Mouse (Mus musculus) left cerebral cortex, adult 9 months (tissue): ENCODE data around the gene Fas.

Experiments
- DNase-seq, 2 experiments: peaks; one replicate each; pipeline ENCODE4 v3.0.0; 2022; ENCODE audit warnings: low spot score in 2 of 2

Gene Fas

DNA sequence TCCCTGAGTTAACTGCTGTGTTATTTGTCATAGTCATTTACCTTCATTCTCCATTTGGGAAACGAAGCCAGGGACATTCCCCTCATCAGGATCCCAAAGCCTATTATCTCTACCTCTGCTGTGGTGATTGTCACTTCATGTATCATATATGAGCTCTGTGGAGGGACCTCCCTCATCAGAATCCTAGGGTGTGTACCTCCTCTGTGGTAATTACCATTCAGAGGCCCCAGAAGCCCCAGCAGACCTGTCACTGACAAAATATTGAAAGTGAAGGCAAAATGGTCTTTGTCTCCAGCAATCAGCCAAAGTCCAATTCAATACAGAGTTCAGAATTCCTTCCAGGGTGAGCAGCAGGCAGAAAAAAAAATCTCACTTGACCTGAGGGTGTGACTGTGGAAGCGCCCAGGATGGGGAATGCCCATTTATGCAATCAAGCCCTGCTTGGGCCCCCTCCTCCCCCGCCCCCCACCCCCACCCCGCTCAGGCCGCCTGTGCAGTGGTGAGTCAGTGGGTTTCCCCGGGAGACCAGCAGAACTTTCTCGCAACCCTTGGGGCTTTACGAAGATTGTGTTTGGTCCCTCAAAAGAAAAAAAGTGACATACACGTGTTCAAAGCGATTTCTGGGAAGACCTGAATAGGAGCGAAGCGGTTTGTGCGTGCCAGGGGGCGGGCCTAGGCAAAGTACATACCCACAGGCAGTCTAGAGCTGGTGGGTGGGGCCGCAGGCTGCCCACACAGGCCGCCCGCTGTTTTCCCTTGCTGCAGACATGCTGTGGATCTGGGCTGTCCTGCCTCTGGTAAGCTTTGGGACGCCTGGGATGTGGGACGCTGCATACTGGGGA is at the start of gene Fas:
Gene Fas (plus strand): TSS at position 719 of the 842 bp plus-strand sequence.
- peak in 1 of 2 experiments; percentile 6 for DNase-seq

DNA sequence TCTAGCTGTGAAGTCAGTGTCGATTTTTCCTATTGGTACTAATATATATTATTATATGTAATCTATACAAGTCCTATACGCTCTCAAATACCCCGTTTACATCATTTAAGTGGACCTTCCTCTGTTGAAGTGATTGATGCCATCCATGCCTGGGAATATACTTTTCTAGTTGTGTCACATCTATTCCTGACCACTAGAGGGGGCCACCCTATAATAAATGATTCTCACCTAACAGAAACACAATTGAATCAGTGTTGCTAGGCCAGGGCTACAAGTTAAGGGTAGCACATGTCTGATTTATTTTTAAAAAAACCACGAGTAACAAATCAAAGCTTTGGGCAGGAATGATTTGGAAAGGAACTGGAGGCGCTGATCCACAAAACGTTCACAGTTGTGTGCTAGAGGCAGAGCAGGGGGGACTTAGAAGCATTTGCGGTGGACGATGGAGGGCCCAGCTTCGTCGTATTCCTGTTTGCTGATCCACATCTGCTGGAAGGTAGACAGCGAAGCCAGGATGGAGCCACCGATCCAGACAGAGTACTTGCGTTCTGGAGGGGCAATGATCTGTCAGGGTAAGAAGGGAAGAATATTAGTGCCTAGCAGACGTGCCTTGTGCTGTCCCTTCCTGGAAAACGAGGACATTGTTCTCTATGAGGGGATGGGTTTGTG is 49.1 kb upstream of the Fas start:
- no peak for DNase-seq

DNA sequence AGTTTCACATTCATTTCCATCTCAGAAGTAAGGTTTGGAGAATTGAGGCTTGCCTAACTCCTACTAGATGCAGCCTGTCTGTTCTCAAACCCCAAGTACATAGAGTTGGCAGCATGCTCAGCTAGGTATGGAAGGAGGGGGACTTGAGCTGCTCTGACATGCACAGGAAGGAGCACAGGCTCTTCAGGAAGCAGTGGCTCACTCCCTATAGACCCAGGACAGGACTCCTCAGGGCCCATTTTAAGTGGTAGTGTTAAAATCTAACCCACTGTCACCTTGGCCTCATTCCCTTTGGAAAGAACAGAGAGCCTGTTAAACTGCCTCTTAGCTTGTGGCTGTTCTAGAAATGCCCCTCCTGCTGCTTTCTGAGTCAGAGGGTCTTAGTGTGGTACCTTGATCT is 47.5 kb upstream of the Fas start:
- DNase-seq: no peak

DNA sequence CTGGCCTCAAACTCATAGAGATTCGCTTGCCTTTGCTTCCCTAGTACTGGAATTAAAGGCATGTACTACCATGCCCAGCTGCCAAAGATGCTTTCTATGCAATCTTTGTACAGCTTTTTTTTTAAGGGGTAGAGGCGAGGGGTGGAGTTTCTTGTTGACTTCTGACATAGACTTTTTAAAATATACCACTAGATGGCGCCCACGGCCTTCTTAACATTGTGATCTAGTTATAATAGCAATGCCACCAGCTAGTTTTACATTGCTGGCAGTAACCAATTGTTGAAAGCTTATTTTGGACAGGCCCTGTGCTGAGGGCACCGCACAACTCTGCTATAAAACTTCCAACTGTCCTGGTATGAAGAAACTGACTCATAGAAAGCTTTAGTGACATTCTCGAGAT is 46.4 kb upstream of the Fas start:
- peak in 1 of 2 experiments; percentile 61 for DNase-seq

DNA sequence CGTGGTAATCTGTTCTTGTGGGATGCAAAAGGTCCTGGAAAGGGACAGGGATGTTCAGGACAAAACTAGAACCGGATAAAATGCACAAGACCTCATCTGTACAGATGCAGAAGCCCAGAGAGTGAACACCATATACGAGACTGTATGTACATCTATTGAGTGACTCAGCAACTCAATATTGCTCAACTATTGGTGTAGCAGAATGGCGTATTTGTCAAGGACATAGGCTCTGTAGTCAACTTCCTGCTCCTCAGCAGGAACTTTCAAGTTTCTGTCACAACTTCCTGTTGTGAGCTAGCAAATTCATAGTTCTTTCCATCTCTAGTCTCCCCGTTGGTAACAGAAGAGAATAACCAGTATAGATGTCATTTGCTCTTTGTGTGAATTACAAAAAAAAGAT is 41.9 kb upstream of the Fas start:
- no peak for DNase-seq

DNA sequence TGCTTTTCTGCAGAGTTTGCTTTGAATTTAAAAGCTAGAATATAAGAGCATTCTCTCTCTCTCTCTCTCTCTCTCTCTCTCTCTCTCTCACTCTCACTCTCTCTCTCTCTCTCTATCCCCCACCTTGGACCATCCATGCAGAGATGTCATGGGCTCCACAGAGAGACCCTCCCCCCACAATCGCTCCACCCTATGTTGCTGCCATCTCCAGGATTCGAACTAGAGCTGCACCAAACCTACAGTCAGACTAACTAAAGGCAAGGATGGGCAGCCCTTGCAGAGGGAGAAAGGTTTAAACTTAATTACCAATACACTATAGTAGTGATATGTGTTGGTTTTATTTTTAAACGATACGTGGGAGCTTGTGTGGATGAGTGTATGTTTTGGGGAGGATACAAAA is 39.8 kb upstream of the Fas start:
- no peak for DNase-seq

DNA sequence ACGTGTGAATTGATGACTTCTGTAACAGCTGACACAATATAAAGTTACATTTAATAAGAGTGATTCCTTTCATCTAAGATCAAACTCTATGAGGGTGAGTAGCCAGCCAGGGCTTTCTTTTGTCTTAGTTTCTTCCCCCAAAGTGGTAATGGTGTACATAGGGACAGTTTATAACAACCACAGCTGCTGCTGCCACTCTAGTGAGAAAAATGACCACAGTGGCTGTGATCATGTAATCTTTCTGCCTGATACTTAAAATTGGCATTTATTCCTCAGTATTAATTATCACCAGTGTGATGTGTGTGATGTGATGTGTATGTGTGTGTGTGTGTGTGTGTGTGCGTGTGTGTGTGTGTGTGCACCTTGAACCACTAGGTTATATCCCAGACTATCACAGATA is 38.6 kb upstream of the Fas start:
- DNase-seq: no peak

DNA sequence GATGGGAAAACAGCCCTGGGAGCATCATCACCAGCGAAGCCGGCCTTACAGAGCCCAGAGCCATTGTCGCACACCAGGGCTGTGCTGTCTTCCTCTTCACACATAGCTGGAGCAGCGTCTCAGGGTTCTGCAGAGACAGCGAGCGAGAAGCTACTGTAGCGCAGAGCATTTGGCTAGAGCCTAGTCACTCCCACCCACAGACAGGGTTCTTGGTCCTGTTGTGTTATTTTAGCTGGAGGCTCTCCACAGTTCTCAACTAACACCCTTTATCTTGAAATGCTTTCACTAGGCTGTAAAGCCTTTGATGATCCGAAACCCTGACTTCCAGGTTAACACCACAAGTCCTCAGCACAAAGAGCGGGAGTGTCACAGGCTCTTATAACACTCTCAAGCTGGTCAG is 38.0 kb upstream of the Fas start:
- no peak for DNase-seq

DNA sequence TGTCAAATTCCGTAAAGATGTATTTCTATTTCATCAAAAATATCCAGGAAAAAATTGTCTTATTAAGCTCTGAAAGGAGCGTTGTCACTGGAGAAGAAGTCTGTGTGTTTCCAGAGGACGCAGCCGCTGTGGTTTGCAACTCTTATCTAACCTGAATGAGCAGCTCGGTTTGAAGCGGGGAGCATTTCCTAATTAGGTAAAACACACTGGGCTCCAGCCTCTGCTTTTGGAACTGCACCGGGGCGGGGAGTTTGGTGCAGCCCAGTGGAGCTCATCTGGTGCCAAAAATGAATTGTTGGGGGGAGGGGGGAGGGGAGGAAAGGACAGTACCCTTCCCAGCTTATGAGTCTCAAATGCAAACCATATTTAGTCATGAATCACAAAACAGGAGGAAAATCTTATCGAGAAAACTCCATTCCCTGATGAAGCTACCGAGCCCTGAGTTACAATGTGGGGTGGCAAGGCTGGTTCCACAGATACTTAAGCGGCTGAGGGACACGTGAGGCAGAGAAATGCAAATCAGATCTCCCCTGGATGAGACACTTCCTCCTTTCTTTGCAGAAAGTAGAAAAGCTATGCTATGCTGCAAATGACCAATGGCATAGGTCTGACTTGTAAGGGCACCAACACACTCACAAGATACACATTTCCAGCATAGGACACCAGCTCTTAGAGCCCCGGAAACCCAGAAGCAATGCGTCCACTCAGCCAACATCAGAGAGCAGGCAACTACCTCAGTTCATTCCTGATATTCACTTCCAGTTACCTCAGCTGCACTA is 36.2 kb upstream of the Fas start:
- no peak for DNase-seq

DNA sequence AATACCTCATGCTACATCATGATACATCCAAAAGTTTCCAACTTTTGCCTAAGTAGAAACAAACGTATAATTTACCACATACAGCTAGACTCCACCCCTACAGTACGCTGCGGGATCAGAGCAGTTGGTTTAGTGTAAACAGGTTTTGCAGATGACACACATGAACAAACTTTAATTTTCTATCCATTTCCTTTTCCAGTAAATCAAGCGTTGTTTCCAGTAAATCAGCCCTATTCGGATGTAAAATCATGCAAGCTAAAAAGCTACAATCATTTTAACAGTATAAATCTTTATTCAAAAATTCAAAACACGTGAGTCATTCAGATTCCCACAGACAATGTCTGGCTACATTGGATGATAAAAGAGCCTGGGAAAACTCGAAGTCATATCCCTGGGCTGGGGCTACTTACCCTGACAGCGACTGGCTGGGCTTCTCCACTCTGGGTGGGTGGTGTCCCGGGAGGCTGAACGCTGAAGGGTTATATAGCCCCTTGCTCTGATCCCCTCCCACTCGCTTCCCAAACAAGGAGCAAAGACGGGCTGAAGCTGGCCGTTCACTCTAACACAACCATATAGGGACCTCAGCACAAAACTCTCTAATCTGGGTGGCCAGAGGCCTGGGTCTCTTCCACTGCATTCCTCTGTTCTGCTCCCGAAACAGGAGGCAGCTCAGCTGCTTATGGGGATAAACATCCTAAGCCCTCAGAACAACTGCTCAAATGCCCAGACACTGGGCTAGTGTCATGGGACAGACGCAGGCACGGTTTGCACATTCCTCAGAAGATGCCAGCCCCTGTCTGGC is 35.4 kb upstream of the Fas start, which contains the start of gene Acta2:
Gene Acta2 (minus strand): TSS at position 711 of the 802 bp plus-strand sequence.
- no peak for DNase-seq

DNA sequence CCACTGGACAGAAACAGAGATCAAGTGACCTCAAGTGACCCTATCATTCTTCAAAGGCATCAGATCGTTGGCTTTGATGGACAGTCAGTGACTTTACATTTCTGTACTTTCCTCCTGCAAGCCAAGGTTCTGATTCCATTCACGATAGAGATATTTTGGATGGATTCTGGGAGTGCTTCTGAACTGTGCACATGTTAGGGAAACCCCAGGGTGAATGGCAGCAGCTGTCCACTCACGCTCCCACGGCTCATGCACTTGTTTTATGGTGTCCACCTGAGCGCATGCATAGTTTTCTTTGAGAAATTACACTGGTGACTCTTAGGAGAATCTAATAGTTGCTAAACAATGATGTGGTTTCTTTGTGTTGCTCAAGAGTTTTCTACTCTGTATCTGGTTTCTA is 34.3 kb upstream of the Fas start:
- DNase-seq: no peak

DNA sequence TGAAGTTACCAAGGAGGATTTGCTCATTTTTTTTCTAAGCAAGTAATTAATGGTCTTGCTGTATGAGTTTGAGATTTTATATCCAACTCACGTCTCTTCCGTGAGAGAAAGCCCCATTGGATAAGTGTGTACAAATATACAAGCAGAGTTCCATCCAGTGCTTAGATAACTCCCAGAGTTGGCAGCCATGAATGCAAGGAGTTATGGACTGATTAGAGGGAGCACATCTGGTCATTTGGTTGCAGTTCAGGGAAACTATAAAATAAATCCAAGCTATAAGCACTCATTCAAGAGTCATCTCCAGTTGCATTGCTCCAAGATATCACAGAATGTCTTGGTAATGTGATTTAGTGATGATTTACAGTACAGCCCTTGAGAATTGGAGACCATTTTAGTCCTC is 33.5 kb upstream of the Fas start:
- DNase-seq: no peak

DNA sequence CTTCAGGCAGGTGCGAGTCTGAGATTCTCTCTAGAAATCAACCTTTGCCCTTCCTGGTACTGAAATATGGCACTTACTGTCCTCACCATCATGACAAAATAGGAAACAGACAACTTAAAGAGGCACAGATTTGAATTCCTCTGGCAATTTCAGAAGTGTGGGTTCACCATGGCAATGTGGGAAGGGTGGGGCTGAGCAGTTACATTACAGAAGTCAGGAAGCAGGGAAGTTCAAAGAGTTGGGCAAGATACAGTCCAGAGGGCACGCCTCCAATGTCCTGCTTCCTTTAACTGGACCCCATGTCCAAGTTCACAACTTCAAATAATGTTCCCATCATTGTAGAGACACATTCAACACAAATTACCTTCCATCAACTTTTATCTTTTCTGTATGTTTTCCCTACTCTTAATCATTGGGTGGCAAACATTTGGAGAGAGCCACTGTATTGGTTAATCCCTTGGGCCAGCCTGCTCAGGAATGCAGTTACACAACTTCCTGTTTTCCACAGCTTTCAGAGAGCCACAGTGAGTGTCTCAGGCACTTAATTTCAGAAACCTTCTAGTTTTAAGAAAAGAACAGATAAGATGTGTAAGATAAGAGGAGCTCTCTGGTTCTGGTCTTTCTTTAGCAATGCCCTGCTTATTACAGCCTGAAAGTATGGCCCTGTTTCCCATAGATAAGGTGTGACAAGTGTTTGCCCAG is 28.0 kb upstream of the Fas start:
- no peak for DNase-seq

DNA sequence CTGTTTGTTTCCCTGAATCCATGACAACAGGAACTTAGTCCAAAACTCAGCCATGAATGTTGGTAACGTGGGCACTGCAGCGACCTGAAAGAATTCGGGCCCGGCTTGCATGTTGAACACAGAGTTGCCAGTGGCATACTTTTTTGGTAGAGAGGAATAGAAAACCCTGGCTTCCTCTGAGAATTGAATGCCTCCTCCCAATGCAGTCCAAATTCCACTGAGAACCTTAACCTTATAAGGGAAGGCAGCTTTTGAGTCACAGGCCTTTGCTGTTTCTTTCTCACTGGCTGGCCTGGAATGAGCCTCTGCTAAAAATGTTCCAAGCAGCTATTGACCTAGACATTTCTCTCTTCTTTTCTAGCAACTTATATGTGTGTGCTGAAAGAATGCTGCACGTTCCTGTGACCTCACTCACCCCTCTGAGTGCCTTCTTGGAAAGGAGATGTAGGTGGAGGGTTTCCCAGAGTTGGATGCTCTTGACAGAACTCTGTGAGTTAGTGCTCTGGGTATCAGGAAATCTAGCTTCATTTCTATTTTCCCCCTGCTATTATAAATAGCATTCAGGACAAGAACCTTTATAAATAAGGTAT is 24.8 kb upstream of the Fas start:
- no peak for DNase-seq

DNA sequence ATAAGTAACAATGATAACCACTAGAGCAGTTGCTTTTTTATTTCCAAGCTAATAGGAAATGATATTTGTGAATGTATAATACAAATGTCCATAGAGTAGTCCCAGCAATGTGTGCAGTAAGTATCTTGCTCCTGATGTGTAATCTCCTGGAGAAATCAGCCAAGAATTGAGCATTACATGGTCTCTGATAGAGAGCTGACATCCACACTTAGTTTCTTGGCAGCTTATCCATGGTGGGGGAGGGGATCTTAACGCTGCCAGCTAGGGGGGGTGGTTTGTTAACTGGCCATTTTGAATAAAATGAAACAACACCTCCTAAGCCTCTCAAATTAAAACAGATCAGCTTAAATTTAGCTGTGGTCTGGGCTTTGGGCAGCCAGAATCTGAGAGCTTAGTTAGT is 21.5 kb upstream of the Fas start:
- DNase-seq: no peak

DNA sequence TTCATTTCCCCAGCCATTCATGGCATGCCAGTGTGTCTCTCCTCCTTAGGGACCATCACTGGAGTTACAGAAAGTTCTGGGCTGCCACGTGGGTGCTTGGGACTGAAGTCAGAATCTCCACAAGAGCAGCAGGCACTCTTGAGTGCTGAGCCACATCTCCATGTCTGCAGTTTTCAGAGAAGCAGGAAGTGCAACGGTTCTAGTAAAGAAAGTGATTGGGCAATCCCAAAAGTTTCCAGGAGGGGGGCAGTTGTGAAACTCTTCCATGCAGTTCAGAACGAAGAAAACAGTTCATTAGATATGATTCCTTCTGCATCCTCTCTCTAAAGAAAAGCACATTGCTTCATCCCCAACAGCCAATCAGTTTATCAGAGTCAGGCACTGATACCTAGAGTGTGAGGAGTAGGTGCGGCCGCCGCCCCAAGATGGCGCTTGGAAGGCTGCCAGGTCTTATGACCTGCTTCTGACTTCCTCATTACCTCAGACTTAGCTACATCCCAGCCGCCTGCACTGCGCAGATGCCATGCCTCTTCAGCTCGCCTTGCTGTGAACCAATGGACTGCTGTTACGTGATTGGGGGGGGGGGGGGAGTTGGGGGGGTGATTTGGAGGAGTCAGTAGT is 20.2 kb upstream of the Fas start:
- no peak for DNase-seq

DNA sequence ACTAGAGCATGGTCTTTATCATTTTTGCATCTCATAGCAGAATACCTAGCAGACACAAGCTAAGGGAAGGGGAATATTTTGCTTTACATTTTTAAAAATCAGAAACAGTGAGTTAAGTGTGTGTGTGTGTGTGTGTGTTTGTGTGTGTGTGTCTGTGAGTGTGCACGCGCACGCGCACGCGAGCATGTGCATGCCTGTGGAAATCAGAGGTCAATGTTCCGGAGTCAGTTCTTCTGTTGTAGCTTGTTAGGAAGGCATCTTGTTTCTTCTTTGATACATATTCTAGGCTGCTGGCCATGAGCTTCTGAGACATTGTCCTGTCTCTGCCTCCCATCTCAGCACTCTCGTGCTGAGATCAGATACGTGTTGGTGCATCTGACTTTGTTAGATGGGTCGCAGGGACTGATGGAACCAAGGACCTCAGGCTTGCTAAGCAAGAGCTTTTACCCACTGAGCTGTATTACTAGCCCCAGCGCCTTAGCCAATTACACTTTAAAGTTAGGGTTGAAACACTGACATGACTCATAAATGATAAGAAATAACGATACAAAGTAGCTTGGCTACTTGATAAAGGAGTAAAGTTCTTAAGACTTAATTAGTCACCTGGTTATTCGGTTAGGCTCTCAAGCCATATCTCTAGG is 19.5 kb upstream of the Fas start:
- no peak for DNase-seq

DNA sequence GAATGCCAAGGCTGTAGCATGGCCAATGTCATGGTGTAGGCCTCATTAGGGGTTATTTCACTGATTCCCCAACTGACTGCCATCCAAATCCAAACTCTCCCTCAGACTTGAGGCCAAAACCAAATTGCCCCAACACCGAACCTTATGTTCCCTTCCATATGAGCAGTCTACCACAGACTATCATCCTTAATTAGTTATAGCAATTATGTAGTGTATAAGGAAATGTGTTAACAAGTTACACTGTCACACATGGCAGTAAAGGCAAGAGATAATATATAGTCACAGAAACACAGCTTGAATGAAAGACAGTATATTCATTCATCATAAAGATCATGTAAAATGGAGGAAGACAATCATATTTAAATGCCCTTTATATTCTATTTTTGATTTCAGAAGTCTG is 17.4 kb upstream of the Fas start:
- no peak for DNase-seq

DNA sequence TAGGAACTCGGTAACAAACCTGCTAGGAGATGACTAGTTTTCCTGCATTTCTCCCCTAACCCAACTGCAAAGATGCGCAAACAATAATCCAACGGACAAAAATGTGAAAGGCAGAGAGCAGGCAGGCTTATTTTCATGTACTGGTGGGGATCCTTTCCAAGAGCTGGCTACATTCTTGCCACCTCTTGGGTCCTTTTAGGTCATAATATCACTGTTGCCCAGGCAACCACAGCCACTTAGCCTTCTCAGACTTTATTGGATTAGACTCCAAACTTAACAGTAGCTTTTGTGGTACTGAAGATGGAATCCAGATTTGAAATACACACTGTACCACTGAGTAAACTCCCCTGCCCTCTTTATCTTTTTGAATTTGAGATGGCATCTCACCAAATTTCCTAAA is 12.4 kb upstream of the Fas start:
- DNase-seq: no peak

DNA sequence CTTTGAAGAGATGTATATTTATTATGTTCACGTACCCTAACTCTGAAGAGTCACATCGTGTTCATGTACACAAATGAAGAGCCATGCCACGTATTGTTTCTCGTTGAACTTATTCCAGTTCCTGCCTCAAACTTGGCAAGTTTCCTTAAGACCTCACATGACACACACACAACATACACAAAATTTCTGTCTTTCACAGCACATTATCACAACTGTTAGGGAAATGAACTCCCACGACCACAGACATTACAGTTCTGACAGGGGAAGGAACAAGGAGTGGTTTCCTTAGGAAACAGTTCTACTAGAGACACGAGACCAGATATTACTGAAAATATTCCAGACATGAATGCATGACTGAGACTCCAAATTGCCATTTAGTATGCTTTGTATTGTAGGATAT is 6.9 kb upstream of the Fas start:
- DNase-seq: no peak
